Mouse (Mus musculus): Measurements from ENCODE around the gene AC134908.4.
"Not testable (repeated sequence)": the region's sequence is repeated elsewhere in the genome, so short reads cannot be mapped to it uniquely, and the experiment has no call there.

The AC134908.4 gene

GRCm38 (mm10) chr17:25808789-25809605 is 13.5 kb upstream of the AC134908.4 start, which contains the start of gene Fbxl16:
Gene Fbxl16, plus strand, starts transcription at chr17:25809085.
- DNase-seq (ENCODE audit: inconsistent ontology term): peak; percentile 96

GRCm38 (mm10) chr17:25808028-25808427 is 12.6 kb upstream of the AC134908.4 start:
- no peak for DNase-seq (ENCODE audit: inconsistent ontology term)

GRCm38 (mm10) chr17:25807452-25807851 is 12.0 kb upstream of the AC134908.4 start:
- DNase-seq (ENCODE audit: inconsistent ontology term): not testable (repeated sequence)

DNA sequence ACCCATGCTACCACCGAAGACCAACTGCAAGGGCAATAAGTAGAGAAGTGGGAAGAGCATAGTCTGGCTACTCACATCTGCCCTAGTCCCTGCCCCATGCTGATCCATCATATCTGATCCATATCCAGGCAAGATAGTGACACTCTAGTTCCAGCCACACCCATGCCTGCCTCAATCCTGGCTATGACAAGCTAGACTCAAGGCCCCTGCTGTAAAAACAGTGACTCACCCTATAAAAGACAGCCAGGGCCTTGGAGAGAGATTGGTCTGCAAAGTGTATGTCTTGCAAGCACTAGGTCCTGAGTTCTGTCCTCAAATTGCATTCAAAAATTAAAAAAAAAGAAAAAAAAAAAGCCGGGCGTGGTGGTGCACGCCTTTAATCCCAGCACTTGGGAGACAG is 11.0 kb upstream of the AC134908.4 start:
- no peak for DNase-seq (ENCODE audit: inconsistent ontology term)

- DNase-seq (ENCODE audit: inconsistent ontology term): peak; percentile 87
These were observed 7.5 kb upstream of the AC134908.4 start for GRCm38 (mm10) chr17:25802825-25803517.

- DNase-seq (ENCODE audit: inconsistent ontology term): peak; percentile 75
These were observed 5.6 kb upstream of the AC134908.4 start for GRCm38 (mm10) chr17:25801029-25801428.

DNA sequence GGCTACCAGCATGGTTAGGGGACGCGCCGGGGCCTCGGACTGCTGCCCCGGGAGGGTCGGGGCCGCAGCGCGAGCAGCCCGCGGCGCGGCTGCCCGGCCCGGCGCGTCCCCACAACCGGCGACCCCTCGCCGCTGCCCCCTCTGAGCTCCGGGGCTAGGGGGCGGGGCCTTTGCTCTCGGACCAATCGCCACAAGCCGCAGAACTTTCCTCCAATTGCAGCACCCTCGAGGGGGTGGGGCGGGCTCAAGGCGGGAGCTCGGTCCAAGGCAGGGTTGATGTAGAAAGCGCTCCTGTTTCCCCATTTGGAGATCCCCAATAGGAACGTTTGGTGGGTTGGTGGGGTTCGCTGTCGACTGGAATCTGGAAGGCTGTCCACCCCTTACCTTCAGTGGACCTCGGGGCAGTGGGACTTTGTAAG is 1.5 kb upstream of the AC134908.4 start, which contains the start of gene Metrn:
TSS of gene Metrn (minus strand) at position 186 of the 419 bp plus-strand sequence.
- peak; percentile 94 for DNase-seq (ENCODE audit: inconsistent ontology term)

DNA sequence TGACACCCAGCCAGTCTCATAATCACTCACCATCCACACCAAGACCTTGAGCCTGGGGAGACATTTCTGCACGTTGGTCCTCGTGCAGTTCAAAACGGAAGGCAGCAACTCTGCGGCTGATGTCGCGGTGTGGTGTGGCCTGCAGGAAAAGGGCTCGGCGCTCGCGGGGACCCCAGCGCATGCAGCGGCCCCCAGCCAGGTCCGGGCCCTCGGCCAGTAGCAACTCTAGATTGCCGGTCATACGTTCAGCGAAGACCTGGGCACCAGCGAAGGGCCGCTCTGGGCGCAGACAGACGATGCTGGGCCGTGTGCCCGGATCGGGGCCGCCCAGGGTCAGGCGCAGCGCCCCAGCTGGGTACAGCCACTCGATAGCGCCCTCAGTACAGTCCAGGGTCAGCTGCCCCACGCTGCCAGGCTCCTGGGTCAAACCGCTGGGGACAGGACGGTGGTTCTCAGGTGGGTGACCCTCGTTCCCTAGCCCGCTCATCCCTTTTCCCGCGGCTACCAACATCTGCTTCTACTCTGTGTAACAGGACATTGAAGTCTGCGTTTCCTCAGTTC is 832 bp upstream of the AC134908.4 start:
- peak; percentile 49 for DNase-seq (ENCODE audit: inconsistent ontology term)

DNA sequence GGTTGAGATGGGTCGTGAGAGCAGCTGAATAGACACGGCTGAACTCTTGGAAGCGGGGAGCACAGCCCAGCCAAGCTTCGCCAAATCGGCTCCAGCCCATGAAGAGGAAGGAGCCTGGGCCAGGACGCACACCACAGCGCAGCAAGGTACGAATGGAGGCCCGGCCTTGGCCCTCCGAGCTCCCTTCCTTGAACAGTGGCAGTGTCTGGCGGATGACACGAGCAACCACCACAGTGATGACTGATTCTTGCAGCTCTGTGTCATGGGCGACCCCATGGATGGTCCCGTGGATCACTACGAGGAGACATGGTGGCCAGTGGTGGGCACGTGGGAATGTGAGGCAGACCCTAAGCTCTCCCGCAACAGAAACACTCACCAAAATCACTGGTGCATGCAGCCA is 461 bp downstream of the AC134908.4 start:
- no peak for DNase-seq (ENCODE audit: inconsistent ontology term)

- peak; percentile 31 for DNase-seq (ENCODE audit: inconsistent ontology term)
These were observed 1.3 kb downstream of the AC134908.4 start for GRCm38 (mm10) chr17:25794197-25794596.

DNA sequence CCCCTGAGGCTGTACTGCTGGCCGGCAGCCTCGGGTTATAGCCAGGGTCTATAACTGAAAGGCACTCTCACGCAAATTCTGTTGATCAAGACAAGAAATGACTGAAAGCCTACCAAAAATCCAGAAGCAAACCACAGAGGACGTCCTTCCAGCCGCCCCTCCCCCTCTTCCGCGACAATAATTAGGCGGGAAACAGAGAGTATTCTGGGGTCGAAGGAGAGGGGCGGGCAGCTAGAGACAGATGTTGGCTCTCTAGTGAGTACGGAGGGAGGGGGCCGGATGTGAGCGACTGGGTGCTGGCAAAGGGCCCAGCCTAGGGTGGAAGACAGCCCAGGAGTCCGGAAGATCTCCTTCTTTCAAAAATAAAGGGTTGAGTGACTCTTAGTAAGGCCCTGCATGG is 2.8 kb downstream of the AC134908.4 start, which contains the start of gene Fam173a:
TSS of gene Fam173a (minus strand) at position 287 of the 400 bp plus-strand sequence.
- DNase-seq (ENCODE audit: inconsistent ontology term): peak; percentile 85

GRCm38 (mm10) chr17:25791843-25792527 is 3.5 kb downstream of the AC134908.4 start:
- DNase-seq (ENCODE audit: inconsistent ontology term): peak; percentile 90

- peak; percentile 51 for DNase-seq (ENCODE audit: inconsistent ontology term)
These were observed 4.1 kb downstream of the AC134908.4 start for GRCm38 (mm10) chr17:25791320-25791842.

DNA sequence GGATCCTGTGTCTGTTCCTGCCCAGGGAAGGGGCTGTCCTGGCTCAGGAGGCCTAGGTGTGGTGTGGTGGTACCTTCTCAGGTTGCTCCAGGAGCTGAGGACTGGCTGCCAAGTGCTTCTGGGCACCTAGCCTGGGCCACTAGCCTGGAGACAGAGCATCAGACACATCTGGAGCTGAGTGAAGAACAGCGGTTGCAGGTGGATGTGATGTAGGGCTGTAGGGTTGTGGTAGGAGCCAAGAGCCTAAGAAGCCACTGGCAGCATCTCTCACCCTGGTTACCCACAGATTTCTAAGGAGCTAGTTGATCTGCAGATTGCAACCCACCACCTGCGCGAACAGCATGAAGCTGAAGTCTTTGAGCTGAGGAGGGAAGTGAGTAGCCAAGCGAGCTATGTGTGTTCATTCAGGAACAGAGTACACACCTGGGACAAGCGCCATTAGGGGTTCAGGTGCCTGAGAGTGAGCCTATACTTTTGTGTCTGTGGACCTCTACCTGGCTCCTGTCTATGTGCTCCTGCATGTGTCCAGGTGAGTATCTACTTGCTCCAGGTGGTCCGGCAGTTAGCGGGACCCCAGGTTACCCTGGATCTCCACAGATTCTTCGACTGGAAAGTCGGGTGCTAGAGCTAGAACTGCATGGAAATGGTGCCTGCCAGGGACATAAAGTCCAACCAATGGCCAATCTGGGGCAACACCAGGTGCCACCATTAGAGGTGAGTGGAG is 8.5 kb downstream of the AC134908.4 start:
- DNase-seq (ENCODE audit: inconsistent ontology term): no peak

- DNase-seq (ENCODE audit: inconsistent ontology term): no peak
These were observed 9.2 kb downstream of the AC134908.4 start, which contains the start of gene Ccdc78 for GRCm38 (mm10) chr17:25786280-25786679. Gene Ccdc78, plus strand, starts transcription at chr17:25786580.

GRCm38 (mm10) chr17:25785281-25785745 is 10.1 kb downstream of the AC134908.4 start, which contains the start of gene Haghl:
Gene Haghl, minus strand, starts transcription at chr17:25785673.
- DNase-seq (ENCODE audit: inconsistent ontology term): peak; percentile 91

DNA sequence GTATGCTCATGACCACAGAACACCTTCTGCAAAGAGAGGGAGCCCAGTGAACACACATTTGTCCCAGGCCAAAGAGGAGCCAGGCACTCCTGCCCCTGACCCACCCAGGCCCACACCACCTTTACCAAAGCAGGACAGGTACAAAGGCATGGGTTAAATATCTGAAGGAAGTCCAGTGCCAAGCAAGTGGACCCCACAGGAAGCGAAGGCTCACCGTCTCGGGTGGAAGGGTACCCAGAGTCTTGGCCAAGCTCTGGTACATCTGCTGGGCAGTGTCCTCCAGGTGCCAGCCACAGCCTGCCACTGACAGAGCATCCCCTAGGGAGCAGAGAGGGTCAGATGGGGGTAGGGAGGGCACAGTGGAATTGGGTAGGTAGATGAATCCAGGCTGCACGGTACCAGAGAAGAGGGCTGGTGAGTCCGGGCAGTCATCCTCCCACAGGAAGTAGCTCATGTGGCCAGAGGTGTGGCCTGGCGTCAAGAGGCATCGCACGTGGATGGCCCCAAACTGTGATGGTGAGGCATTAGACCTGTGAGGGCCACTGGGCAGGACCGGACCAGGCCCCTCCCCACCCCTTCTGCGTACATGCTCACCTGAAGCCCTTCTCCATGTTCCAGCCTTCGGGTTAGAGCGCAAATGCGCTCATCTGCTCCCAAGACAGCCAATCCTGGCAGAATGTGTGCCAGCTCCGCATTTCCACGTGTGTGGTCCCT is 11.4 kb downstream of the AC134908.4 start:
- DNase-seq (ENCODE audit: inconsistent ontology term): no peak

- no peak for DNase-seq (ENCODE audit: inconsistent ontology term)
These were observed 12.4 kb downstream of the AC134908.4 start for GRCm38 (mm10) chr17:25783086-25783485.

DNA sequence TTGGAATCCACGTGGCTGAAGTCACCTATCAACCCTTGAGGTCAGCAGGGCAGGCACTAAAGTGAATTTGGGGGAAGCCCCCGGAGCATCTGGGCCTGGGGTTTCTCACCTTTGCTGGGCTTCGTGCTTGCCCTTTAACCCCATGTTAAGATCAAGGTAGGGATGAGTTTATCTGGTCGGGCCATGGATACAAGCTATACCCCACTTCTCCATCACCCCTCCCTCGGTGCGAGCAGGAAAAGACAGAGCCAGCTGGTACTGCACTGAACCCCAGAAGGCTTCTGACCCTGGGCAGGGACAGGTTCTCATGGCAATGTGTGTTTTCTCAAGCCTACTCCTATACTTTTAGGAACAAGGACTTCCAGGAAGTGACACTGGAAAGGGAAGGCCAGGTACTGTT is 14.1 kb downstream of the AC134908.4 start:
- DNase-seq (ENCODE audit: inconsistent ontology term): no peak

- no peak for DNase-seq (ENCODE audit: inconsistent ontology term)
These were observed 17.5 kb downstream of the AC134908.4 start for GRCm38 (mm10) chr17:25777948-25778347.

Measured in Muller cell, postnatal 12 days (primary cell).